Mouse (Mus musculus) thymus, adult 2 months (tissue): Measurements from ENCODE around the gene Fancl.

Experiments
- CTCF ChIP-seq: fragments of 200-500 bp; IDR thresholded peaks from 2 replicates; pipeline ENCODE4 v1.5.1; 2012; ENCODE audit warnings: mild to moderate bottlenecking, control low read depth, low read length, moderate library complexity, borderline replicate concordance; ENCODE audit not compliant: control insufficient read depth, poor library complexity, insufficient read depth; ENCODE audit errors: extremely low read depth
- POLR2A ChIP-seq: fragments of 200-500 bp; IDR thresholded peaks from 2 replicates; pipeline ENCODE4 v1.6.1; 2012; ENCODE audit warnings: mild to moderate bottlenecking, low read length, control low read depth, moderate library complexity; ENCODE audit not compliant: control insufficient read depth, poor library complexity, insufficient read depth; ENCODE audit errors: extremely low read depth

GRCm38 (mm10) chr11:26386678-26387077, 743 bp downstream of the Fancl start:
- no peak for TF ChIP-seq CTCF
- TF ChIP-seq POLR2A = no peak
